Mouse (Mus musculus) liver, adult 2 months (tissue): ENCODE results near the gene Rhot2.
"Not testable (repeated sequence)": the region's sequence is repeated elsewhere in the genome, so short reads cannot be mapped to it uniquely, and the experiment has no call there.

ENCODE experiments used
- CTCF ChIP-seq: fragments of 200-500 bp; IDR thresholded peaks from 2 replicates; pipeline ENCODE4 v1.5.1; 2011; ENCODE audit warnings: low read depth, low read length, control low read depth
- POLR2A ChIP-seq: fragments of 200-500 bp; IDR thresholded peaks from 2 replicates; pipeline ENCODE4 v1.6.1; 2011; ENCODE audit warnings: low read length, control low read depth; ENCODE audit not compliant: insufficient read depth; ENCODE audit errors: extremely low read depth

- not testable (repeated sequence) for TF ChIP-seq CTCF, POLR2A
Measured at GRCm38 (mm10) chr17:25807452-25807851, 37.2 kb downstream of the Rhot2 start.
